Mouse (Mus musculus) skeletal muscle tissue, postnatal 0 days (tissue): ENCODE measurements around the gene Gm4707. TPM values are rescaled to one million over a fixed set of nuclear protein-coding genes. Genes with fewer than 3 reads are reported as not detected.

Experiments used
- polyA plus RNA-seq: library from polyadenylated mRNA; unstranded; fragments of >200 nt; fragmentation: Nextera tagmentation; extraction: Ambion mirVana; gene quantifications from 2 replicates; pipeline ENCODE4 v1.2.1, GENCODE M21; 2015

Gene Gm4707
- 0.76 and 1.5 TPM in 2 replicates for polyA plus RNA-seq

GRCm38 (mm10) chr17:71459818-71460217 is at the start of gene Gm4707:
TSS of gene Gm4707 (minus strand) at chr17:71459918.

DNA sequence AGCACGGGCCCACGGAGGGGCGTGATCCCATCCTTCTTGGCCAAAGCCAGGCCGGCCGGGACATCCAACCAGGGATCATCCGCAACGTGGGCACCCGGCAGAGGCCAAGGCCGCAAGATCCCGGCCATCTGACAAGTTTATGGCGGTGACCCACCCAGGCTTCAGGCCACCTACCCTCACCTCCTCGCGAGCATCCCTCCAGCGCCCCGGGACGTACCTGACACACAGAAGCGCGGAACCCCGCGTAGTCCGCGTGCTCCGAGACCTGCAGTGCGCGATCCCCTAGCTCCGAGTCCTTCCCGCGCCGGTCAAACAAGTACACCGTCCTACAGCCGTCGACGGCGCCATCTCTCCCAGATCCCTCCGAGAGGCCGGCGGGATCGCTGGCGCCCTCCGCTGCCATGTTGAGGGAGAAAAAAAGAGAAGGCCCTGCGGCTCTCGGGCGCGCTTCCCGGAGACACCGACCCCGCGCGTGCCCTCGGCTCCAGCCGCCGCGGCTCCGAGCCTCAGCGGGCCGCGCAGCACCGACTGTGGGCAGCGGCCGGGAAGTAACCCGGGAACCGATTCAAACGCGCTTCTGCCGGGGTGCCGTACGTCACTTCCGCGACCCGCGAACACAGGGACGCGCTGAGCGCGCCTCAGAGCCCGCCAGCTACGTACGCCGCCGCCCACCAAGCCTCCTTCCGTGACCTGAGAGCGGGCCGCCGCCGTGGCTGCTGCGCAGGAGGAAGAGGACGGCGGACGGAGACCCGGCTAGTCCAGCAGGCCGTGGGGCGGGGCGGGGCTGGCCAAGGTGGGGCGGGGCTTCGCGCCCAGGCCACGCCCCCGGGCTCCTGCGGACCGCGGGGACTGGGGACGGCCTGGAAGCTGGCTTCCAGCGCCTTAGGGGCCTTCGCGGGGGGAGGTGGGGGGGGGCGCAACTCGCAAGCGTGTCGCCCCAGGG is 15.3 kb upstream of the Gm4707 start, which contains the start of gene Smchd1:
Gene Smchd1, minus strand, starts transcription at position 582 of the 943 bp plus-strand sequence.

Other genes with a start within 250 kb of the Gm4707 start
- 20.6 and 23.4 TPM in 2 replicates for gene Emilin2, start 147.9 kb downstream of the Gm4707 start, polyA plus RNA-seq
- gene Smchd1, start 15.4 kb upstream of the Gm4707 start, polyA plus RNA-seq = 18.9 and 19.1 TPM in 2 replicates
- gene Ndc80, start 66.9 kb upstream of the Gm4707 start, polyA plus RNA-seq = 10.8 and 11.2 TPM in 2 replicates
- gene Spdya, start 92.1 kb upstream of the Gm4707 start, polyA plus RNA-seq = 0.37 and 0.44 TPM in 2 replicates
- gene Wdr43, start 156.0 kb upstream of the Gm4707 start, polyA plus RNA-seq = 26.2 and 27.2 TPM in 2 replicates
- gene Togaram2, start 213.3 kb upstream of the Gm4707 start, polyA plus RNA-seq = 0.44 and 0.46 TPM in 2 replicates